Comparison of ENCODE assay signal across 8 mouse cellular contexts in the genomic region with DNA sequence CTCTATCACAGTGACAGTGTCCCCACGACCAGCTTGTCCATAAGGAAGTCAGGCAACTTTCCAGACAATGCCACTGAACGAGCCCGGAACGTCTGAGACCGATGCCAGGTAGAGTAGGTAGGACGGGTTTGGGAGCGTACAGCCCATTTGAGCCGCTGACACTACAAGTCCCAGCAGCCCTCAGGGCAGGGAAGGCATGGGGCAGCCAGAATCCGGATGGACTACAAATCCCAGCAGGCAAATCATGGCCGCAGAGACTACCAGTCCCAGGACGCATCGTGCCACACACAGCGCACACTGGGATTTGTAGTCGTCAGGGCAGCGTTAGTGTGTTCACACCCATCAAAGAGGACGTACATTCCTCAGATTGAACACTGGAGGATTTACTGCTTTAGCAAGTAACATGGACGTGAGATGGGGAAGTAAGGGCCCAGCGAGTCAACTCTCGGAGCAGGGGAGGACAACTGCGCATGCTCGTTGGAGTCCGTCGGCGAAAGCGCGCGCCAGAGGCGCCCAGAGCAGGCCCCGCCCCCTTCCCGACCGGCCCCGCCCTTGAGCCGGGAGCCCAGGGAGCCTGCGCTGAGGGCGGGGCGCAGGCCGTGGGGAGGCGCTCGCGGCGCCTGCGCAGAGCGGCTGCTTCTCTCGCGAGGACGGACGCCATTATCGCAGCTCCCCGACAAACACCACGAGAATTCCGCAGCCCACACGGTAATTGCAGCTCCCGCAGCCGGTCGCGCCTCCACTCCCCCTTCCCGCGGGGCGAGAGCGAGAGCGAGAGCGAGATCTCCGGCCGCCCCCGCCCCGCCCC. TPM values are rescaled to one million over a fixed set of nuclear protein-coding genes. Genes with fewer than 3 reads are reported as not detected.
A peak's percentile ranks its signal among the peaks of the same experiment; 100 is the strongest.
DNase-seq lines count a peak whose midpoint lies in the region; ATAC-seq lines count a peak whose summit lies in the region.

No protein-coding gene starts in this region.

- H3K36me3 ChIP-seq in hindbrain, embryonic 11.5 days (ENCODE audit: control insufficient read depth, insufficient read depth, low read length), result no peaks in the 10 kb centered on the region

- no peaks in the 10 kb centered on the region for H3K9me3 ChIP-seq in hindbrain, embryonic 11.5 days (ENCODE audit: control insufficient read depth, low read length)

- whole genome bisulfite sequencing in hindbrain, embryonic 11.5 days, result under 1% methylated on average over 55 of the region's 66 CpGs

- ATAC-seq in hindbrain, embryonic 11.5 days (ENCODE audit: low FRiP score), result peak; percentile 96

- H3K4me3 ChIP-seq in hindbrain, embryonic 11.5 days (ENCODE audit: low read depth, low read length), result peak overlapping the region; percentile 95

- H3K9ac ChIP-seq in hindbrain, embryonic 11.5 days (ENCODE audit: low read depth, low read length), result peak overlapping the region; percentile 96

- peak overlapping the region; percentile 83 for H3K4me2 ChIP-seq in hindbrain, embryonic 11.5 days (replicated peaks; ENCODE audit: low read depth, low read length)

- no peaks in the 10 kb centered on the region for H3K27me3 ChIP-seq in hindbrain, embryonic 11.5 days (ENCODE audit: control insufficient read depth, insufficient read depth, low read length)

- peaks cover 9% of the 10 kb centered on the region for H3K4me1 ChIP-seq in hindbrain, embryonic 11.5 days (replicated peaks; ENCODE audit: control insufficient read depth, insufficient read depth, low read length)

- peak overlapping the region; percentile 93 for H3K27ac ChIP-seq in hindbrain, embryonic 11.5 days (ENCODE audit: low read depth, low read length)

- DNase-seq in Muller cell, postnatal 12 days (ENCODE audit: inconsistent ontology term), result peak; percentile 99
- DNase-seq in cerebellum, adult 9-11 months, result peak; percentile 99
- DNase-seq in frontal cortex, adult 2 months (ENCODE audit: extremely low spot score in 1 of 2, low spot score in 1 of 2), result peak; percentile 98
- peak; percentile 98 for DNase-seq in hindbrain, embryonic 11.5 days (ENCODE audit: low spot score)
- peak; percentile 99 for DNase-seq in layer of hippocampus, postnatal 10 days (ENCODE audit: low spot score in 2 of 2)
- peak; percentile 98 for DNase-seq in lung, postnatal 10 days
- peak; percentile 99 for DNase-seq in ovary, postnatal 36 days (ENCODE audit: low spot score)
- DNase-seq in thymus, postnatal 25 days, result peak; percentile 99

RNA-seq across cellular contexts. Expression of a gene that starts 0.6 kb away (rescaled TPM):
- polyA plus RNA-seq in frontal cortex, adult 2 months (2012; rRNA removed), result 69.6 and 81.2 TPM in 2 replicates
- 50.8 and 51.8 TPM in 2 replicates for polyA plus RNA-seq in hindbrain, embryonic 11.5 days (2014; fragmentation: Nextera tagmentation; extraction: Ambion mirVana)
- total RNA-seq in layer of hippocampus, postnatal 10 days (2021), result 10 to 100 TPM; 24.7 to 32.2 TPM

RNA-seq across cellular contexts. Expression of a gene that starts 5.4 kb away (rescaled TPM):
- polyA plus RNA-seq in frontal cortex, adult 2 months (2012; rRNA removed), result 0.34 and 0.40 TPM in 2 replicates
- 0.15 TPM in 1 of 2 replicates, not detected in the other for polyA plus RNA-seq in hindbrain, embryonic 11.5 days (2014; fragmentation: Nextera tagmentation; extraction: Ambion mirVana)
- not detected for total RNA-seq in layer of hippocampus, postnatal 10 days (2021)

RNA-seq across cellular contexts. Expression of a gene that starts 42.7 kb away (rescaled TPM):
- 63.7 and 70.1 TPM in 2 replicates for polyA plus RNA-seq in frontal cortex, adult 2 months (2012; rRNA removed)
- polyA plus RNA-seq in hindbrain, embryonic 11.5 days (2014; fragmentation: Nextera tagmentation; extraction: Ambion mirVana), result 23.3 and 29.9 TPM in 2 replicates
- total RNA-seq in layer of hippocampus, postnatal 10 days (2021), result 100 to 1,000 TPM; 146 to 164 TPM

Comparison
In these comparisons a context has a peak if more than half of its experiments do, and no peak if none do; other contexts are left out.
1. Peak in every context shown above with its lines: DNase-seq, ATAC-seq, H3K4me3 ChIP-seq and H3K27ac ChIP-seq.